Mouse (Mus musculus): ENCODE data around the gene Gpsm1. TPM values are rescaled to one million over a fixed set of nuclear protein-coding genes. Genes with fewer than 3 reads are reported as not detected.

Gpsm1 gene
- total RNA-seq (2014; rRNA removed) (310 and 330 TPM in 2 replicates), polyA plus RNA-seq (2015; fragmentation: Nextera tagmentation; extraction: Ambion mirVana) (147 and 155 TPM in 2 replicates)

- Histone ChIP-seq H3K4me3 (ENCODE audit: low read length) (peak within 1 kb of the TSS; percentile 67), H3K36me3 (ENCODE audit: insufficient read depth, low read length) (no peaks in the 10 kb centered on the region), H3K27ac (peak within 1 kb of the TSS; percentile 97), H3K4me2 (ENCODE audit: low read depth, low read length) (peak within 1 kb of the TSS; percentile 85), H3K27me3 (ENCODE audit: insufficient read depth, low read length) (no peaks in the 10 kb centered on the region), H3K9me3 (ENCODE audit: low read length) (no peaks in the 10 kb centered on the region), H3K9ac (replicated peaks; ENCODE audit: low read length) (peak within 1 kb of the TSS; percentile 97), H3K4me1 (ENCODE audit: insufficient read depth, low read length) (peaks cover 48% of the 10 kb centered on the region)
- WGBS: under 1% methylated on average over 65 of the region's 66 CpGs
- DNase-seq (ENCODE audit: low spot score) (peak; percentile 92), ATAC-seq (peak; percentile 88)
- TF ChIP-seq CTCF (IDR thresholded peaks at IDR 0.05; ENCODE audit: low read depth): no peak
Observed at GRCm38 (mm10) chr2:26315072-26315924, at the start of gene Gpsm1. Gene Gpsm1 (plus strand): TSS chr2:26315515.

GRCm38 (mm10) chr2:26266066-26266742 is 49.1 kb upstream of the Gpsm1 start:
- TF ChIP-seq CTCF (IDR thresholded peaks at IDR 0.05; ENCODE audit: low read depth): no peak
- H3K9ac ChIP-seq (replicated peaks; ENCODE audit: low read length): no peak overlapping the region
- no peak for ATAC-seq
- 84% methylated on average over 10 of the region's 10 CpGs for WGBS
- H3K4me1 ChIP-seq (ENCODE audit: insufficient read depth, low read length): no peaks in the 10 kb centered on the region
- H3K9me3 ChIP-seq (ENCODE audit: low read length): no peaks in the 10 kb centered on the region
- no peaks in the 10 kb centered on the region for H3K36me3 ChIP-seq (ENCODE audit: insufficient read depth, low read length)
- H3K27me3 ChIP-seq (ENCODE audit: insufficient read depth, low read length): no peaks in the 10 kb centered on the region
- H3K4me2 ChIP-seq (ENCODE audit: low read depth, low read length): no peak overlapping the region
- H3K27ac ChIP-seq: no peak overlapping the region
- no peak for DNase-seq (ENCODE audit: low spot score)
- no peak overlapping the region for H3K4me3 ChIP-seq (ENCODE audit: low read length)

DNA sequence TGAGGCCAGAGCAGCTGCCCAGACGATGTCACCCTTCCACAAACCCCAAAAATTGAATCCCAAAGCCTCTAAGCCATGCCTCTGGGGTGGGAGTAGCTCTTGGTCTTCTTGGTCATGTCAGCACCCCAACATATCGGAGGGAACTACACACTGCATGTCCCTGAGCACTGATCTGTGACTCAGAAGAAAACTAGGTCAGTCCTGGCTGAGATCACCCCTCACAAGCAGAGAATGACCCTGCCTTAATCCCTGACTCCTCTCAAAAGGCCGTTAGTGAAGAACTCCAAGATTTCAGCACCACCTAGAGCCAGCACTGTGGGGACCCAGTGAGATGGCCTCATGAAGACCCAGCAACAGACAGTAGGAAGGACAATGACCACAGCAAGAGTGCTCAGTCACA is 47.1 kb upstream of the Gpsm1 start:
- Histone ChIP-seq H3K9ac (replicated peaks; ENCODE audit: low read length) (no peak overlapping the region), H3K36me3 (ENCODE audit: insufficient read depth, low read length) (no peaks in the 10 kb centered on the region), H3K9me3 (ENCODE audit: low read length) (no peaks in the 10 kb centered on the region), H3K4me2 (ENCODE audit: low read depth, low read length) (no peak overlapping the region), H3K27ac (no peak overlapping the region), H3K27me3 (ENCODE audit: insufficient read depth, low read length) (no peaks in the 10 kb centered on the region), H3K4me3 (ENCODE audit: low read length) (no peak overlapping the region), H3K4me1 (ENCODE audit: insufficient read depth, low read length) (no peaks in the 10 kb centered on the region)
- no peak for DNase-seq (ENCODE audit: low spot score)
- WGBS: 60% methylated on average over 3 of the region's 3 CpGs
- no peak for TF ChIP-seq CTCF (IDR thresholded peaks at IDR 0.05; ENCODE audit: low read depth)
- no peak for ATAC-seq

DNA sequence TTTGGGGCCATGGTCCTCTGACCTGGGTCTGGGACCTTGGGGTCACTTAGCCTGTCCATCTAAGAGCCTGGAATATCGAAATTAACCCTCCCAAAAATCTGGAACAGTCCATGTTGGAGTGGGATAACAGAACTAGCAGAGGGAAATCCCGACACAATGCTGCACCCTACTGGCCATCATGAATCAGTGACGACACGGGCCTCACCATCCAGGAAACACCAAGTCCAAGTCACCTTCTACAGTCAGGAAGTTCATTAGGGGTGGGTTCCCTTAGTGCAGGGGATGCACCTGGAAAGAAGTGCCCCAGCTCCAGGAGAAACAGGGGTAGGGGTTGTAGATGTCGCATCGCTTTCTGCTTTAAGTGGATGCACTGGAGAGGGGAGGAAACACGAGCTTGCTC is 41.7 kb upstream of the Gpsm1 start:
- peak; percentile 89 for TF ChIP-seq CTCF (IDR thresholded peaks at IDR 0.05; ENCODE audit: low read depth)
- Histone ChIP-seq H3K9me3 (ENCODE audit: low read length) (no peaks in the 10 kb centered on the region), H3K36me3 (ENCODE audit: insufficient read depth, low read length) (no peaks in the 10 kb centered on the region), H3K27me3 (ENCODE audit: insufficient read depth, low read length) (no peaks in the 10 kb centered on the region), H3K4me1 (ENCODE audit: insufficient read depth, low read length) (no peaks in the 10 kb centered on the region), H3K9ac (replicated peaks; ENCODE audit: low read length) (no peak overlapping the region), H3K4me2 (ENCODE audit: low read depth, low read length) (no peak overlapping the region), H3K4me3 (ENCODE audit: low read length) (no peak overlapping the region), H3K27ac (no peak overlapping the region)
- peak; percentile 85 for DNase-seq (ENCODE audit: low spot score)
- WGBS: 17% methylated on average over 7 of the region's 7 CpGs
- peak; percentile 75 for ATAC-seq

DNA sequence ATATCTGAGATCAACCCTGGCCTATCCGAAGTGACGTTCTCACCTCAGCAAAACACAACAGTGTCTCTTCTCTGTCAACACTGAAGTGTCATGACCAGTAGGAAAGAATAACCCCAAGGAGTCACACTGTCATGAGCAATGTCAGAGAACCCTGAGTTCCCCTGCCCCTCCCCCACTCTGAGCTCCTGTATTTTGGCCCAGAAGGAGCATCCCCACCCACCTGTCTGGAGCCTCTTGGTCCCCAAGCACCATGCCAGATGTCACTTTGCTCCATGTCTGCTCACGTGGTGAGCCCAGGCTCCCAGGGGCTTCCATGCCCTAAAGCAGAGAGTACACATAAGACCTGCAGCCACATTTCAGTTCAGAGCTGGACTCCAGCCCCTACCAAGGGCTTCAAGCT is 35.6 kb upstream of the Gpsm1 start:
- Histone ChIP-seq H3K9me3 (ENCODE audit: low read length) (no peaks in the 10 kb centered on the region), H3K9ac (replicated peaks; ENCODE audit: low read length) (no peak overlapping the region), H3K4me1 (ENCODE audit: insufficient read depth, low read length) (no peaks in the 10 kb centered on the region), H3K4me3 (ENCODE audit: low read length) (no peak overlapping the region), H3K36me3 (ENCODE audit: insufficient read depth, low read length) (no peaks in the 10 kb centered on the region), H3K27me3 (ENCODE audit: insufficient read depth, low read length) (no peaks in the 10 kb centered on the region), H3K4me2 (ENCODE audit: low read depth, low read length) (no peak overlapping the region), H3K27ac (no peak overlapping the region)
- 79% methylated on average over 3 of the region's 3 CpGs for WGBS
- DNase-seq (ENCODE audit: low spot score) (no peak), ATAC-seq (no peak)
- no peak for TF ChIP-seq CTCF (IDR thresholded peaks at IDR 0.05; ENCODE audit: low read depth)

DNA sequence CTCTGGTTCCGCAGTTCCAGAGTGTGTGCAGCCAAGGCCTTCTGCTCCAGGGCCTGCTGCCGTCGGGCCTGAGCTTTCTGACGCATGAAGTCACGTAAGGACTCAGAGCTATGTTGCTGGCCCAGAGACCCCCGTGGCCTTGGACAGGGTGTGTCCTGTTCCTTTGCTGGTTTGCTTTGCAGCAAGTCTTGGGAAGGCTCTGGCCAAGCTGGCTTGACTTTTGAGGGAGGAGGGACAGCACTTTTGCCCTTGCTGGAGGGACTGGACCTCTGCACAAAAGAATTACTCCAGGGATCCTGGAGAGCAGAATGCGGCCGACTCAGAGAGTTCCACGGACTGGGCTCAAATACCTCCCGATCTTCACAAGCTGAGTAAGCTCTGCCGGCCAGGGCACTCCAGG is 34.7 kb upstream of the Gpsm1 start:
- Histone ChIP-seq H3K4me2 (ENCODE audit: low read depth, low read length) (no peak overlapping the region), H3K27ac (no peak overlapping the region), H3K4me1 (ENCODE audit: insufficient read depth, low read length) (0 out of 2 replicates have a peak, but pooled peaks cover under 1% of the 10 kb centered on the region), H3K9ac (replicated peaks; ENCODE audit: low read length) (no peak overlapping the region), H3K9me3 (ENCODE audit: low read length) (no peaks in the 10 kb centered on the region), H3K27me3 (ENCODE audit: insufficient read depth, low read length) (no peaks in the 10 kb centered on the region), H3K36me3 (ENCODE audit: insufficient read depth, low read length) (no peaks in the 10 kb centered on the region), H3K4me3 (ENCODE audit: low read length) (no peak overlapping the region)
- no peak for DNase-seq (ENCODE audit: low spot score)
- 60% methylated on average over 11 of the region's 11 CpGs for WGBS
- no peak for TF ChIP-seq CTCF (IDR thresholded peaks at IDR 0.05; ENCODE audit: low read depth)
- peak; percentile 21; the same call in 1 of the 2 replicates for ATAC-seq
